Mouse (Mus musculus): ENCODE data around the gene Gba2. TPM values are rescaled to one million over a fixed set of nuclear protein-coding genes. Genes with fewer than 3 reads are reported as not detected.
"Not testable (repeated sequence)": the region's sequence is repeated elsewhere in the genome, so short reads cannot be mapped to it uniquely, and the experiment has no call there.

Gene Gba2
- total RNA-seq, 2 experiments from 2014 or later, result 61.0 to 64.4 TPM

GRCm38 (mm10) chr4:43558631-43559356 lies 19.9 kb downstream of the Gba2 start:
- DNase-seq (ENCODE audit: low spot score in 2 of 2), result no peak
- Histone ChIP-seq H3K4me3 (0 out of 2 replicates have a peak overlapping the region, but pooled peaks have one; percentile 2), H3K27ac (peak overlapping the region; percentile 36; the same call in 1 of the 2 replicates)
- no peak for TF ChIP-seq CTCF (conservative IDR thresholded peaks at IDR 0.05)

GRCm38 (mm10) chr4:43558028-43558630 lies 20.5 kb downstream of the Gba2 start:
- no peak for DNase-seq (ENCODE audit: low spot score in 2 of 2)
- TF ChIP-seq CTCF (conservative IDR thresholded peaks at IDR 0.05), result no peak
- Histone ChIP-seq H3K27ac (peak overlapping the region; percentile 36; the same call in 1 of the 2 replicates), H3K4me3 (no peak overlapping the region)

GRCm38 (mm10) chr4:43555926-43556325 lies 22.7 kb downstream of the Gba2 start:
- DNase-seq (ENCODE audit: low spot score in 2 of 2), result no peak
- no peak for TF ChIP-seq CTCF (conservative IDR thresholded peaks at IDR 0.05)

GRCm38 (mm10) chr4:43553891-43554290 lies 24.8 kb downstream of the Gba2 start:
- Histone ChIP-seq H3K27ac (no peak overlapping the region), H3K4me3 (no peak overlapping the region)
- no peak for TF ChIP-seq CTCF (conservative IDR thresholded peaks at IDR 0.05)
- no peak for DNase-seq (ENCODE audit: low spot score in 2 of 2)

More at GRCm38 (mm10) chr4:43555926-43556325, 22.7 kb downstream of the Gba2 start:
- no peak overlapping the region for H3K27ac ChIP-seq
- H3K4me3 ChIP-seq, result no peak overlapping the region

GRCm38 (mm10) chr4:43552437-43552836 lies 26.2 kb downstream of the Gba2 start:
- no peak for TF ChIP-seq CTCF (conservative IDR thresholded peaks at IDR 0.05)
- peak in 1 of 2 experiments; percentile 26 for DNase-seq (ENCODE audit: low spot score in 2 of 2)
- H3K27ac ChIP-seq, result peak overlapping the region; percentile 37; the same call in 1 of the 2 replicates
- H3K4me3 ChIP-seq, result no peak overlapping the region

- TF ChIP-seq CTCF (conservative IDR thresholded peaks at IDR 0.05), result peak; percentile 53
- DNase-seq (ENCODE audit: low spot score in 2 of 2), result not testable (repeated sequence)
- peak overlapping the region; percentile 37; the same call in 1 of the 2 replicates for H3K27ac ChIP-seq
Measured at GRCm38 (mm10) chr4:43551854-43552253, 26.8 kb downstream of the Gba2 start.

GRCm38 (mm10) chr4:43549055-43549454 lies 29.6 kb downstream of the Gba2 start:
- no peak overlapping the region for H3K4me3 ChIP-seq
- TF ChIP-seq CTCF (conservative IDR thresholded peaks at IDR 0.05), result no peak
- no peak for DNase-seq (ENCODE audit: low spot score in 2 of 2)
- H3K27ac ChIP-seq, result no peak overlapping the region

More at GRCm38 (mm10) chr4:43551854-43552253, 26.8 kb downstream of the Gba2 start:
- H3K4me3 ChIP-seq, result not testable (repeated sequence)

- H3K4me3 ChIP-seq, result no peak overlapping the region
Measured at GRCm38 (mm10) chr4:43547160-43547559, 31.5 kb downstream of the Gba2 start.

GRCm38 (mm10) chr4:43546375-43547047 lies 32.2 kb downstream of the Gba2 start:
- no peak overlapping the region for H3K4me3 ChIP-seq
- H3K27ac ChIP-seq, result no peak overlapping the region
- DNase-seq (ENCODE audit: low spot score in 2 of 2), result no peak
- TF ChIP-seq CTCF (conservative IDR thresholded peaks at IDR 0.05), result no peak

More at GRCm38 (mm10) chr4:43547160-43547559, 31.5 kb downstream of the Gba2 start:
- no peak for DNase-seq (ENCODE audit: low spot score in 2 of 2)
- no peak for TF ChIP-seq CTCF (conservative IDR thresholded peaks at IDR 0.05)
- H3K27ac ChIP-seq, result no peak overlapping the region

- Histone ChIP-seq H3K4me3 (no peak overlapping the region), H3K27ac (no peak overlapping the region)
- TF ChIP-seq CTCF (conservative IDR thresholded peaks at IDR 0.05), result no peak
- DNase-seq (ENCODE audit: low spot score in 2 of 2), result no peak
Measured at GRCm38 (mm10) chr4:43542044-43542443, 36.6 kb downstream of the Gba2 start.

GRCm38 (mm10) chr4:43536031-43536430 lies 42.6 kb downstream of the Gba2 start:
- no peak overlapping the region for H3K27ac ChIP-seq
- DNase-seq (ENCODE audit: low spot score in 2 of 2), result no peak
- H3K4me3 ChIP-seq, result no peak overlapping the region
- no peak for TF ChIP-seq CTCF (conservative IDR thresholded peaks at IDR 0.05)

- TF ChIP-seq CTCF (conservative IDR thresholded peaks at IDR 0.05), result no peak
- H3K4me3 ChIP-seq, result no peak overlapping the region
- no peak for DNase-seq (ENCODE audit: low spot score in 2 of 2)
Measured at GRCm38 (mm10) chr4:43535628-43536027, 43.0 kb downstream of the Gba2 start.

GRCm38 (mm10) chr4:43533270-43533669 lies 45.4 kb downstream of the Gba2 start:
- DNase-seq (ENCODE audit: low spot score in 2 of 2), result no peak
- no peak overlapping the region for H3K27ac ChIP-seq
- no peak for TF ChIP-seq CTCF (conservative IDR thresholded peaks at IDR 0.05)
- H3K4me3 ChIP-seq, result no peak overlapping the region

More at GRCm38 (mm10) chr4:43535628-43536027, 43.0 kb downstream of the Gba2 start:
- H3K27ac ChIP-seq, result no peak overlapping the region

Data from layer of hippocampus, adult 2 months (tissue).